Mouse (Mus musculus): ENCODE measurements around the gene B130006D01Rik. TPM values are rescaled to one million over a fixed set of nuclear protein-coding genes. Genes with fewer than 3 reads are reported as not detected.
"Not testable (repeated sequence)": the region's sequence is repeated elsewhere in the genome, so short reads cannot be mapped to it uniquely, and the experiment has no call there.

The B130006D01Rik gene
- polyA plus RNA-seq, 1 experiment from 2014 or later: 0.33 TPM

- ATAC-seq (ENCODE audit: low read depth); H3K4me1 ChIP-seq (ENCODE audit: control insufficient read depth, low read depth, low read length): not testable (repeated sequence)
These were observed 31.8 kb downstream of the B130006D01Rik start for GRCm38 (mm10) chr11:95755137-95755536.

GRCm38 (mm10) chr11:95760521-95760920, 37.1 kb downstream of the B130006D01Rik start:
- H3K9me3 ChIP-seq (replicated peaks; ENCODE audit: control insufficient read depth, low read length): no peaks in the 10 kb centered on the region
- no peak overlapping the region for H3K4me2 ChIP-seq (ENCODE audit: low read depth, low read length)
- 81% methylated on average over 5 of the region's 5 CpGs for WGBS (ENCODE audit: insufficient replicate concordance)
- no peak overlapping the region for H3K9ac ChIP-seq (ENCODE audit: low read depth, low read length)
- H3K4me3 ChIP-seq (ENCODE audit: low read depth, low read length): no peak overlapping the region
- H3K4me1 ChIP-seq (ENCODE audit: control insufficient read depth, low read depth, low read length): no peaks in the 10 kb centered on the region
- no peak for ATAC-seq (ENCODE audit: low read depth)
- H3K27ac ChIP-seq (ENCODE audit: low read length): no peak overlapping the region
- H3K36me3 ChIP-seq (ENCODE audit: control insufficient read depth, insufficient read depth): peaks cover 10% of the 10 kb centered on the region
- H3K27me3 ChIP-seq (ENCODE audit: control insufficient read depth, insufficient read depth, low read depth, low read length): no peaks in the 10 kb centered on the region

More at GRCm38 (mm10) chr11:95755137-95755536, 31.8 kb downstream of the B130006D01Rik start:
- not testable (repeated sequence) for H3K4me2 ChIP-seq (ENCODE audit: low read depth, low read length); H3K9ac ChIP-seq (ENCODE audit: low read depth, low read length); H3K4me3 ChIP-seq (ENCODE audit: low read depth, low read length); H3K9me3 ChIP-seq (replicated peaks; ENCODE audit: control insufficient read depth, low read length); H3K27ac ChIP-seq (ENCODE audit: low read length); H3K27me3 ChIP-seq (ENCODE audit: control insufficient read depth, insufficient read depth, low read depth, low read length)
- WGBS (ENCODE audit: insufficient replicate concordance): 94% methylated on average over 4 of the region's 4 CpGs
- peaks cover 17% of the 10 kb centered on the region for H3K36me3 ChIP-seq (ENCODE audit: control insufficient read depth, insufficient read depth)

DNA sequence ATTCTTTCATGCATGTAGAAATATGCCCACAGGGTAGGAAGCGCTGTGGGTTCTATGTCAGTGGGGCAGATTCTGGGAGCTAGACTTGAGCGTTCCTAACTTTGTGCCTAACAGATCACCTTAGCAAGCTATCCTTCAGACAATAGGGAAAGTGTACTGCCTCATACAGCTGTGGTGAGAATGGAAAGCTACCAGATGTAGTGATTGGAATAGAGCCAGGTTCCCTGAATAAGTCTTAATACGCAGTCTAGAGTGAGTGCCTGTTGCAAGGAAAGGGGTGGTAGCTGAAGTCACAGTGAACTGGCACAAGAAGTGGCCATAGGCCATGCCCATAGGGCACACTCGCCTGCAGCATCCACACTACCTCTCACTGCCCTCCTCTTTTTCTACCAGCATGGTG, 39.6 kb downstream of the B130006D01Rik start:
- Histone ChIP-seq H3K9me3 (replicated peaks; ENCODE audit: control insufficient read depth, low read length) (no peaks in the 10 kb centered on the region), H3K27ac (ENCODE audit: low read length) (no peak overlapping the region), H3K36me3 (ENCODE audit: control insufficient read depth, insufficient read depth) (peaks cover 10% of the 10 kb centered on the region), H3K4me3 (ENCODE audit: low read depth, low read length) (no peak overlapping the region), H3K4me2 (ENCODE audit: low read depth, low read length) (no peak overlapping the region), H3K9ac (ENCODE audit: low read depth, low read length) (no peak overlapping the region), H3K27me3 (ENCODE audit: control insufficient read depth, insufficient read depth, low read depth, low read length) (no peaks in the 10 kb centered on the region), H3K4me1 (ENCODE audit: control insufficient read depth, low read depth, low read length) (no peaks in the 10 kb centered on the region)
- no peak for ATAC-seq (ENCODE audit: low read depth)
- WGBS (ENCODE audit: insufficient replicate concordance): 86% methylated on average over 4 of the region's 4 CpGs

- Histone ChIP-seq H3K4me3 (ENCODE audit: low read depth, low read length) (no peak overlapping the region), H3K27ac (ENCODE audit: low read length) (no peak overlapping the region), H3K9ac (ENCODE audit: low read depth, low read length) (no peak overlapping the region), H3K4me1 (ENCODE audit: control insufficient read depth, low read depth, low read length) (no peaks in the 10 kb centered on the region), H3K36me3 (ENCODE audit: control insufficient read depth, insufficient read depth) (peaks cover 7% of the 10 kb centered on the region), H3K9me3 (replicated peaks; ENCODE audit: control insufficient read depth, low read length) (no peaks in the 10 kb centered on the region), H3K27me3 (ENCODE audit: control insufficient read depth, insufficient read depth, low read depth, low read length) (no peaks in the 10 kb centered on the region), H3K4me2 (ENCODE audit: low read depth, low read length) (no peak overlapping the region)
- 85% methylated on average over 8 of the region's 8 CpGs for WGBS (ENCODE audit: insufficient replicate concordance)
- no peak for ATAC-seq (ENCODE audit: low read depth)
These were observed 41.4 kb downstream of the B130006D01Rik start for GRCm38 (mm10) chr11:95764806-95765205.

- Histone ChIP-seq H3K4me2 (ENCODE audit: low read depth, low read length) (no peak overlapping the region), H3K36me3 (ENCODE audit: control insufficient read depth, insufficient read depth) (peaks cover 7% of the 10 kb centered on the region), H3K4me3 (ENCODE audit: low read depth, low read length) (no peak overlapping the region), H3K4me1 (ENCODE audit: control insufficient read depth, low read depth, low read length) (no peaks in the 10 kb centered on the region), H3K9me3 (replicated peaks; ENCODE audit: control insufficient read depth, low read length) (no peaks in the 10 kb centered on the region), H3K27ac (ENCODE audit: low read length) (no peak overlapping the region), H3K27me3 (ENCODE audit: control insufficient read depth, insufficient read depth, low read depth, low read length) (no peaks in the 10 kb centered on the region), H3K9ac (ENCODE audit: low read depth, low read length) (no peak overlapping the region)
- ATAC-seq (ENCODE audit: low read depth): no peak
- 76% methylated on average over 10 of the region's 10 CpGs for WGBS (ENCODE audit: insufficient replicate concordance)
These were observed 41.9 kb downstream of the B130006D01Rik start for GRCm38 (mm10) chr11:95765334-95765733.

- ATAC-seq (ENCODE audit: low read depth): no peak
- H3K9ac ChIP-seq (ENCODE audit: low read depth, low read length): no peak overlapping the region
- 77% methylated on average over 6 of the region's 6 CpGs for WGBS (ENCODE audit: insufficient replicate concordance)
- H3K27ac ChIP-seq (ENCODE audit: low read length): no peak overlapping the region
- no peaks in the 10 kb centered on the region for H3K27me3 ChIP-seq (ENCODE audit: control insufficient read depth, insufficient read depth, low read depth, low read length)
- no peak overlapping the region for H3K4me3 ChIP-seq (ENCODE audit: low read depth, low read length)
- no peaks in the 10 kb centered on the region for H3K9me3 ChIP-seq (replicated peaks; ENCODE audit: control insufficient read depth, low read length)
- H3K36me3 ChIP-seq (ENCODE audit: control insufficient read depth, insufficient read depth): peaks cover 7% of the 10 kb centered on the region
- no peak overlapping the region for H3K4me2 ChIP-seq (ENCODE audit: low read depth, low read length)
- H3K4me1 ChIP-seq (ENCODE audit: control insufficient read depth, low read depth, low read length): no peaks in the 10 kb centered on the region
These were observed 44.9 kb downstream of the B130006D01Rik start for GRCm38 (mm10) chr11:95768244-95768643.

DNA sequence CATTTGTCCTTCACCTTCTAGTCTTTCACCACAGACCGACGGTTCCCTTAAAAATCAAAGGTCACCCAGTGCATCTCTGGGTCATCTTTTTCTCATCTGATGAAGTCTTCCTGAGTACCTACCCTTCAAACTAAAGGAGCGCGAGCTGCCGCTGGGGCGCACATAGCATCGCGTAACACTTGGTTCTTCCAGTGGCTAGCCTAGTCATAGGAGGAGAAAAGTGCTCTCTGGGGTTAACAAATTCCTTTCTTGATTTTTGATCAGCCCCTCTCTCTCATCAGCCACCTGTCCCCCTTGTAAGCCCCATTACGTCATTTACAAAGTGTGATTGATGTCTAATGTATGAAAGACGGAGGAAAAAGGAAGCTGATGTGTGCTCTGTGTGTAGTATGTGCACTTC, 45.8 kb downstream of the B130006D01Rik start:
- 88% methylated on average over 10 of the region's 10 CpGs for WGBS (ENCODE audit: insufficient replicate concordance)
- no peak for ATAC-seq (ENCODE audit: low read depth)
- Histone ChIP-seq H3K4me2 (ENCODE audit: low read depth, low read length) (no peak overlapping the region), H3K27me3 (ENCODE audit: control insufficient read depth, insufficient read depth, low read depth, low read length) (no peaks in the 10 kb centered on the region), H3K9me3 (replicated peaks; ENCODE audit: control insufficient read depth, low read length) (no peaks in the 10 kb centered on the region), H3K9ac (ENCODE audit: low read depth, low read length) (no peak overlapping the region), H3K27ac (ENCODE audit: low read length) (no peak overlapping the region), H3K4me3 (ENCODE audit: low read depth, low read length) (no peak overlapping the region), H3K4me1 (ENCODE audit: control insufficient read depth, low read depth, low read length) (no peaks in the 10 kb centered on the region), H3K36me3 (ENCODE audit: control insufficient read depth, insufficient read depth) (no peaks in the 10 kb centered on the region; the same call in 1 of the 2 replicates)

- Histone ChIP-seq H3K27me3 (ENCODE audit: control insufficient read depth, insufficient read depth, low read depth, low read length) (no peaks in the 10 kb centered on the region), H3K4me3 (ENCODE audit: low read depth, low read length) (no peak overlapping the region), H3K4me2 (ENCODE audit: low read depth, low read length) (no peak overlapping the region), H3K4me1 (ENCODE audit: control insufficient read depth, low read depth, low read length) (no peaks in the 10 kb centered on the region), H3K36me3 (ENCODE audit: control insufficient read depth, insufficient read depth) (no peaks in the 10 kb centered on the region; the same call in 1 of the 2 replicates), H3K9ac (ENCODE audit: low read depth, low read length) (no peak overlapping the region), H3K9me3 (replicated peaks; ENCODE audit: control insufficient read depth, low read length) (no peaks in the 10 kb centered on the region), H3K27ac (ENCODE audit: low read length) (no peak overlapping the region)
- WGBS (ENCODE audit: insufficient replicate concordance): 63% methylated on average over 9 of the region's 9 CpGs
- no peak for ATAC-seq (ENCODE audit: low read depth)
These were observed 47.5 kb downstream of the B130006D01Rik start for GRCm38 (mm10) chr11:95770720-95771364.

- H3K36me3 ChIP-seq (ENCODE audit: control insufficient read depth, insufficient read depth): no peaks in the 10 kb centered on the region
- H3K27ac ChIP-seq (ENCODE audit: low read length): no peak overlapping the region
- WGBS (ENCODE audit: insufficient replicate concordance): 86% methylated on average over 8 of the region's 8 CpGs
- no peak overlapping the region for H3K9ac ChIP-seq (ENCODE audit: low read depth, low read length)
- H3K4me1 ChIP-seq (ENCODE audit: control insufficient read depth, low read depth, low read length): peaks cover 5% of the 10 kb centered on the region
- H3K27me3 ChIP-seq (ENCODE audit: control insufficient read depth, insufficient read depth, low read depth, low read length): no peaks in the 10 kb centered on the region
- no peak overlapping the region for H3K4me3 ChIP-seq (ENCODE audit: low read depth, low read length)
- no peak for ATAC-seq (ENCODE audit: low read depth)
- H3K4me2 ChIP-seq (ENCODE audit: low read depth, low read length): no peak overlapping the region
- H3K9me3 ChIP-seq (replicated peaks; ENCODE audit: control insufficient read depth, low read length): no peaks in the 10 kb centered on the region
These were observed 48.3 kb downstream of the B130006D01Rik start for GRCm38 (mm10) chr11:95771665-95772064.

All from liver, embryonic 16.5 days (tissue).